Mouse (Mus musculus) adrenal gland, adult 8-10 months (tissue): Measurements from ENCODE around the gene Rab7b. TPM values are rescaled to one million over a fixed set of nuclear protein-coding genes. Genes with fewer than 3 reads are reported as not detected.
A peak's percentile ranks its signal among the peaks of the same experiment; 100 is the strongest.

Source experiments
- DNase-seq: peaks from one replicate; pipeline ENCODE4 v3.0.0; 2022
- total RNA-seq, 4 experiments: library from RNA; stranded (reverse); gene quantifications; 2 replicates each; pipeline ENCODE4 v1.2.4; 2022

Gene Rab7b
- total RNA-seq, 4 experiments from 2014 or later: 6.6 to 17.4 (median 11.0) TPM

- DNase-seq: no peak
Observed at GRCm38 (mm10) chr1:131739481-131740160, 51.1 kb downstream of the Rab7b start.

GRCm38 (mm10) chr1:131743868-131744464 is 55.5 kb downstream of the Rab7b start, which contains the start of gene Slc26a9:
Slc26a9 (plus strand) TSS chr1:131744022.
- DNase-seq: no peak

GRCm38 (mm10) chr1:131745391-131745790 is 56.9 kb downstream of the Rab7b start:
- no peak for DNase-seq

- DNase-seq: no peak
Observed at GRCm38 (mm10) chr1:131747761-131748160, 59.3 kb downstream of the Rab7b start.

GRCm38 (mm10) chr1:131748636-131749035 is 60.1 kb downstream of the Rab7b start:
- no peak for DNase-seq

DNA sequence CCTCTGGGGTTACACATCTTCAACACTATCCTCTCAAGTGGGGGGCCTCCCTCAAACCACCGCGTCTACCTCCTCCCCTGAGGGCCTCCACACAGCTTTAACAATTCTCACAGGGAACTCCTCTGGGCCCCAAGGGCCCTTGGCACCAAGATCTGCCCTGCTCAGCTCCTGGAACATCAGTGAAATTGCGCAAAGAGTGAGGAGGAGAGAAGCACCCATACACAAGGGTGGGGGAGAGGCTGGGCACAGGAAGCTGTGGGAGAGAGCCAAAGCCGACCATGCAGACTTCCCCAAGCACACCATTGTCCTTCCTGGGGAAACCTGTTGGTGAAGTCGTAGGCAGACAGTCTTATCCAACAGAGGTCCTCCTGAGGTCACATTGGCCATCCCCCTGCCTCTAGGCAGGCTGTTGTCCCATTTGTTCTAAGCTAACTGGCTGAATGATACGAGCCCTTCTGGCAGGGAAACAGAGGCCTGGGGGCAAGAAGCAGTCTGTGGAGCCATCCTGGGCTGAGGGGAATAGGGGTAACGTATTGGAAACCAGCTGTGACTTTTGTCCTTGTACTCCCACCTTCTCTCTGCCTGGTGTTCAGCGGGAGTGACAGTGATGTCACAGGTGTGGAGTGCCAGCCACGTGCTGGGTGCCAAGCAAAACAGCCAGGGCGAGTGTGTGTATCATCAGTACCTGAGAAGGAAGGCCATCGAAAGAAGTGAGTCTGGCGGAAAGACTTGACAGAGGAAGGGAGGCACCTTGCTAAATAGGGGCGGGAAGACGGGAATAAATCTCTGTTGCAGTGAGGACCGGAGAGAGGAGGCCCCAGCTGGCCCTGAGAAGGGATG is 61.4 kb downstream of the Rab7b start:
- no peak for DNase-seq

DNA sequence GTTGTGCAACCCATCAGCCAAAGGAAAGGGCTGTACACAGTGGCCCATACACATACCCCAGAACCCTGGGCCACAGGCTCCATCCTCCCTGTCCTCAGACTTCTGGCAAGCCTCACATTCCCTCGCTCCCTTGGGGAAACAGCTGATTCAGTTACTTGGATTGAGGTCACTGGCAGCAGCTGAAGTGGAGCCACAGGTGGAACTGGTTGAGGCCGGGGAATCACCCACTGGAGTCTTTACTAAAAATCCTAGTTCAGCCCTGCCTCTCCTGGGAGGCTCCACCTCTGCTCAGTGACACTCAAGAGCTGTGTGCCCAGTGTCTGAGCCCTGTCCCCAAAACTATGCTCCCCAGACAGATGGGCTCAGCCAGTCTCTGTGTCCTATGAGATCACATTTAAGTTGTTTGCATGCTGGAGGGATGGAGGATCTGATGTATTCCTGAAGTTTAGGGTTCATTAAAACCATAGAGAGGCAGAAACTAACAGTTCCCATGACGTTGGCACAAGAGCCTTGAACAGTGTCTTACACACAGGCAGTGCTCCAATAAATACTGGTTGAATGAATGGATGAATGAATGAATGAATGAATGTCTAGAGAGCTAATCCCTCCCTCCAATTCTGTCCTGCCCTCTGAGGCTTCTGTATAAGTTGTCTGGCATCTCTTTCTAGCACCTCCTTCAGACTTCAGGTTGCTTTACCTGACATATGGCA is 62.8 kb downstream of the Rab7b start:
- no peak for DNase-seq

DNA sequence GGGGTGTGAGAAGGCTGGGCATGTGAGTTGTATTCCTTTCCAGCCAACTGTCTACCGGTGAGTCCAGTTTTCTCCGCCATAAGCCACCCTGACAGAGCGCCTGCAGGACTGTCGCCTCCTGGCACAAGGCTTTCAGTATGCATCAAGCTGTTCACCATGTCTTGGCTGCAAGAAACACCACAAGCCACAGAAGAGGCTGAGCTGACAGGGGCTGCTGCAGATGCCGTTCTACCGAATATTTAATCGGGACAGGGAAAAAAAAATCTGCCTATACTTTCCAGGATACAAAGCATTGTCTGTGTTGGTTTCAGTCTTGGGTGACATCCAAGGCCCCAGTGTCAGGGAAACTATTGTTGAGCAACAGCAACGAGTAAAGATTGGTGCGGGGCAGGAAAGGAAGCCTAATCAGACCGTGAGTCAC is 63.4 kb downstream of the Rab7b start:
- DNase-seq: peak; percentile 55

DNA sequence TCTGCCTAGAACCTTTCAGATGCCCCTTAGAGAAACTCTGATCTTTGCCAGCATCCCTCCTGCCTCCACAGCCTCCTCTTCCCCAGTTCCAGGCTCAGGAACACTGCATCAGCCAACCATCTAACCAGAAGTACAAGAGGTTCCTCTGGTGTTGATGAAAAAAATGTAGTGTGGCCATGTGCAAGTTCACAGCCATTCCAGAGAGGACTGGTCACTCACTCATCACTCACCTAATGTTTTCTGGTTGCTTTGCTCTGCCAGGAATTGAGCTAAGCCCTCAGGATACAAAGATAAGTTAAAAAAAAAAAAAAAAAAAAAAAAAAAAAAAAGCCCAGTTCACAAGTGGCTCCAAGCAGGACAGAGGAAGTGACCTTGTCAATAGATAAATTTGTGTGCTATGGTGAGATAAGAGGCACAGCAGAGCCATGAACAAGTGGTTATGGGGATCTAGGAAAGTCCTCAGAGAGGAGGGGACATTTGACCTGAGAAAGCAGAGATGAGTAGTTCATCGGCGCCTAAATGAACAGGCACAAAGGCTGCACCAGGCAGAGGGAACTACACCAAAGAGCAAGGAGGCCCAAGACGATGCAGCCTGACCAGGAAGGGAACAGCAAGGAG is 65.8 kb downstream of the Rab7b start:
- DNase-seq: no peak

- DNase-seq: peak; percentile 83
Observed at GRCm38 (mm10) chr1:131754916-131755315, 66.4 kb downstream of the Rab7b start.

GRCm38 (mm10) chr1:131757211-131757610 is 68.7 kb downstream of the Rab7b start:
- no peak for DNase-seq

- no peak for DNase-seq
Observed at GRCm38 (mm10) chr1:131758796-131759195, 70.3 kb downstream of the Rab7b start.

DNA sequence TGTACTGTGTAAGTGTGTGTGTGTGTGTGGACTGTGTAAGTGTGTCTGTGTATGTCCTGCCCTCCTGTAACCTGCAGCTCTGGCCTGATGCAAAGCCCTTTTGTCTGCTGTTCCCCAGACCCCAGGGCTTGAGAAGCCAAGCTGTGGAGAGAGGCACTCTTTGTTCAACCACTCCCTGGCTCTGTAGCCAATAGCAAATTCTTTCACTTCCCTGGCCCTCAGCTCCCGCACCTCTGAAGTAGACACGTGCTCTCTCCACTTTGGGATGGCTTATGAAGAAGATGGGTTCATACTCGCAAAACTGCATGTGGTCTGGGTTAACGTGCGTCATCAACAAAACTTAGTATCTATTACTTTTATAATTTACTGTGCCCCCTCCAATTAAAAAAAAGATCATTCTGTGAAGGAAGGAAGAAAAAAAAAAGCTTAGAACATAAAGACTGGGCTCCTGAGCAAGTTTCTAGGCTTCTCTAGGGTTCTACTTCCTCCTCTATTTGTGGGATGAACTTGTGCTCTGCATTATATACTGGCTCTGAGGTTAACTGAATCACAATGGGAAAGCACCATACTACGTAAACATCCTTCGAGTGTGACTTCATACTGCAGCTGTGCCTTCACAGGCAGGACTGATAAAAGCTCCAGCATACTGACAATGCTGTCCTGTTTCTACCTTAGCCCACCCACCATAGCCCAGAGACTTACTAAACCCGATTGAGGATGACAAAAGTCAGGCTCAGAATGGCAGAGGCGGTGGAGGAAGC is 71.4 kb downstream of the Rab7b start:
- no peak for DNase-seq

- DNase-seq: no peak
Observed at GRCm38 (mm10) chr1:131760428-131760820, 71.9 kb downstream of the Rab7b start.

- DNase-seq: peak; percentile 62
Observed at GRCm38 (mm10) chr1:131761079-131761831, 72.8 kb downstream of the Rab7b start.

DNA sequence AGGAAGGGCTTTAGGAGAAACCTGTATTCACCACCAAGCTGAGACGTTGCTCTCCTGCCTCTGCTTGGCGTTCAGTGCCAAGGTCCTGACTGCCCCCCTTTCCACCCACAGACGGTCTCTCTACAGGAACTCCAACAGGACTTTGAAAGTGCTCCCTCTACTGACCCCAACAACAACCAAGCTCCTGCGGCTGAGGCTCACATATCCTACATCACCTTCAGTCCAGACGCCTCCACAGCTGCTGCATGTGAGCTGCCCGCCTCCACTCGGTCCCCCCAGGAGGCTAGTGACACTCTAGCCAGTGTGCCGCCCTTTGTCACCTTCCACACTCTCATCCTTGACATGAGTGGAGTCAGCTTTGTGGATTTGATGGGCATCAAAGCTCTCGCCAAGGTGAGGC is 75.2 kb downstream of the Rab7b start:
- DNase-seq: no peak

- DNase-seq: peak; percentile 56
Observed at GRCm38 (mm10) chr1:131764581-131765338, 76.3 kb downstream of the Rab7b start.
